Mouse (Mus musculus): ENCODE measurements around the gene Trp53rkb.

Trp53rkb gene

DNA sequence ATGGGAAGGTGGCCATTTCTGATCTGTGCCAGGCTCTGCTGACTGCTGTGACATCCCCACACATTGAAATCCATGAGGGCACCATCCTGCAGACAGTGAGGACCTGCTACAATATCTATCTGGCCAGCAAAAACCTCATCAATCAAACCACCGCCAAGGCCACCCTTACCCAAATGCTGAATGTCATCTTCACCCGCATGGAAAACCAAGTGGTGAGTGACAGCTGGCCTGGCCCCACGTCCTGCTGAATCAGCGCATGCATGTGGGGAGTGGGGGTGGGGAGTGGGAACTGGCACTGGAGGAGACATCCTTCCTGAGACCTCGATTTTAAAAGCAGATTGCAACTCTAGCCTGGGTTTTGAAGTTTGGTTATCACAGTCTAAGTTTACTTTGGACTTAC, 43.2 kb downstream of the Trp53rkb start:
- DNase-seq: no peak

DNA sequence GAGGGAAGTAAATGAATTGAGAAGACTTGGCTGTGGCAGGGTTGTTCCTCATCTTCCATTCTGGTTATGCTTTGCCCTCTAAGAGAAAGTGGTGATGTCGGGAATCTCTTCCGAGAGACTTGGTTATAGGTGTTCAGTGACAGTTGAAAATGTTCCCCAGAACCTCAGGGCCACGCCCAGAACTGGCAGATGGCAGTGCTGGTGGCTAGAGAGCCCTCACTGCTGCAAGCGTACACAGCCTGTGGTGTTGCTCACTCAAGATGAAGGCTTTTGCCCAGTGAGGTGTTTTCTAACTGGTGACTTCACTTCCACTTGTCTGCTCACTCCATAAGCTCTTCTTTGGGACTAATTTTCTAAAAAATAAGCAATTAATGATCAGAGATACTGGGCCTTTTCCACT, 49.5 kb downstream of the Trp53rkb start:
- no peak for DNase-seq

Data from thymus, postnatal 4 days (tissue).